Mouse (Mus musculus) forebrain, embryonic 12.5 days (tissue): ENCODE results near the gene Cntrob. TPM values are rescaled to one million over a fixed set of nuclear protein-coding genes. Genes with fewer than 3 reads are reported as not detected.

Source experiments
- ATAC-seq: fragments of 200-750 bp; cut with Nextera tagmentation; 2 replicates; pipeline ENCODE4 v1.8.0; 2017; ENCODE audit warnings: moderate TSS enrichment; ENCODE audit not compliant: low FRiP score
- H3K27ac ChIP-seq: fragments of 300-500 bp; sonication (generic); 2 replicates; pipeline ENCODE4 v1.5.1; 2016; ENCODE audit warnings: mild to moderate bottlenecking
- H3K27me3 ChIP-seq: fragments of 300-500 bp; sonication (generic); 2 replicates; pipeline ENCODE4 v1.6.1; 2016; ENCODE audit warnings: mild to moderate bottlenecking
- H3K36me3 ChIP-seq: fragments of 300-500 bp; sonication (generic); replicated peaks from 2 replicates; pipeline ENCODE4 v1.6.1; 2016; ENCODE audit warnings: mild to moderate bottlenecking
- H3K4me1 ChIP-seq: fragments of 300-500 bp; sonication (generic); 2 replicates; pipeline ENCODE4 v1.6.1; 2016
- H3K4me2 ChIP-seq: fragments of 300-500 bp; sonication (generic); 2 replicates; pipeline ENCODE4 v1.6.1; 2016; ENCODE audit warnings: mild to moderate bottlenecking, moderate library complexity
- H3K4me3 ChIP-seq: fragments of 300-500 bp; sonication (generic); replicated peaks from 2 replicates; pipeline ENCODE4 v1.5.1; 2016; ENCODE audit warnings: mild to moderate bottlenecking
- H3K9ac ChIP-seq: fragments of 300-500 bp; sonication (generic); 2 replicates; pipeline ENCODE4 v1.6.1; 2016; ENCODE audit warnings: mild to moderate bottlenecking
- H3K9me3 ChIP-seq: fragments of 300-500 bp; sonication (generic); 2 replicates; pipeline ENCODE4 v1.6.1; 2016
- WGBS: fragments of 180-500 bp; shearing (Covaris S2); methylation state at CpG from one replicate; pipeline ENCODE4 v1.1.7; 2016; 5-methylcytosine and 5-hydroxymethylcytosine counted together
- polyA plus RNA-seq: library from polyadenylated mRNA; unstranded; fragments of >200 nt; fragmentation: Nextera tagmentation; extraction: Ambion mirVana; gene quantifications from 2 replicates; pipeline ENCODE4 v1.2.1, GENCODE M21; 2016

The Cntrob gene
- polyA plus RNA-seq, 1 experiment from 2014 or later: 49.0 TPM

DNA sequence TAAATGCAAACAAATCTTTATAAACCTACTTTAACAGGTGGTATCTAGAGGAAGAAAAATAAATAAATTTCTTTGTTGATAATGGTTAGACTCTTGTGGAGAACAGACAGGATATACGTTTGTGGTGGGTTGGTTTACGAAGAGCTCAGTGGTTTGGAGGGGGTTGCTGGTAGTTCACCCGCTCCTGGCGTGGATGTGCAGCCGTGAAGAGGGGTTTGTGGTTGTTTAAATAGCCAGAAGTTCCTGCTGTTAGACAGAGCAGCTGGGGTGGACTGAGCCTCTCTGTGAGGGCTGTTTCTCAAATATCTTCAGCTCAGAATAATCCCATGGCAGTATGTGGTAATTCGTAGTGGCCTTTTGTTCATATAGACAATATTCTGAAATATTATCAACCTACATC is 47.9 kb downstream of the Cntrob start:
- 83% methylated on average over 6 of the region's 6 CpGs for WGBS
- Histone ChIP-seq H3K9me3 (no peaks in the 10 kb centered on the region), H3K9ac (no peak overlapping the region), H3K4me2 (no peak overlapping the region), H3K27ac (no peak overlapping the region), H3K4me3 (no peak overlapping the region), H3K4me1 (peaks cover 8% of the 10 kb centered on the region), H3K36me3 (no peaks in the 10 kb centered on the region), H3K27me3 (peaks cover 6% of the 10 kb centered on the region; the same call in 1 of the 2 replicates)
- no peak for ATAC-seq

DNA sequence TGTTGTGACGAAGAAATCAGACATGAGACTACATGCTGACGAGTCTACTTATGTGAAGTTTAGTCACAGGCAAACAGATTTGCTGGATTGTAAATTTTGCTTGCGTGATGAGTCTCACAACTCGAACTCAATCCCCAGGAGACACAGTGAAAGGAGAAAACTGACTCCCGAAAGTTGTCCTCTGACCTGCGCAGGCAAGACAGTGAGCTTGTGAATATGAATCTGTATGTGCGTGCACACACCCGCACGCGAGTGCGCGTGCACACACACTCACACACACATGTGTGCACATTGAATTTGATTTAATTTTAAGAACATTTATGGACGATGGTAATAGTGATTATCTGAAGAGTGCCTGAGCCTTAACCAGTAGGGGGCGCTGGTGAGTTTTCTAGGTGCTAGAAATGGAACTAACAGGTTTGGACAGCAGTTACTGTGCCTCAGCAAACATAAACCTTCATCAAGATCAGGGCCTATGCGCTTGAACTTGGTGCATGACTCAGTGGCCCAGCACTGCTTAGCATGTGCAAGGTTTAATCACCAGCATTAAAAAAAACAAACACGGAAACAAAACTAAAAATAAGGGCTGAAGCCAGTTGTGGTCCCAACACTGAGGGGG is 51.3 kb downstream of the Cntrob start:
- H3K27ac ChIP-seq: no peak overlapping the region
- no peak overlapping the region for H3K9ac ChIP-seq
- H3K27me3 ChIP-seq: peaks cover 23% of the 10 kb centered on the region; the same call in 1 of the 2 replicates
- no peaks in the 10 kb centered on the region for H3K36me3 ChIP-seq
- WGBS: 38% methylated on average over 16 of the region's 16 CpGs
- no peak overlapping the region for H3K4me3 ChIP-seq
- ATAC-seq: 0 out of 2 replicates have a peak, but pooled peaks have one; percentile 27
- H3K4me2 ChIP-seq: no peak overlapping the region
- H3K9me3 ChIP-seq: no peaks in the 10 kb centered on the region
- peaks cover 18% of the 10 kb centered on the region for H3K4me1 ChIP-seq

DNA sequence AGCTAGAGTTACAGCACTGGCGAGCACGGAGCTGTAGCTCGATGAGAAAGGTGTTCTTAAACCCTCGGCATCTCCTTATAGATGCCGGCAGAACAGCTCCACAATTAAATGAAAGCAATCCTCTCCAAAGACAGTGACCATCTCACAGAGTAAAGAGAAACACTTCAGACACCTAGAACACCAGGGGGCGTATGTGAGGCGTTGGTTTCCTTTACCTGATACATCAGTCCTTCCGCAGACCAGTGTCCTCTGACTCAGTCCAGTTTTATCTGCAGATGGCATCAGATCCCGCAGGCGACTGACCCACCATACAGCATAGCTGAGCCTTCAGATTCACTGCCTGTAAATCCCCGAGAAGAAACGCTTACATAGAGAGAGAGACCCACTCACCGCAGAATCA is 54.0 kb downstream of the Cntrob start:
- Histone ChIP-seq H3K36me3 (no peaks in the 10 kb centered on the region), H3K4me2 (peak overlapping the region; percentile 17; the same call in 1 of the 2 replicates), H3K9me3 (no peaks in the 10 kb centered on the region), H3K9ac (no peak overlapping the region), H3K27ac (no peak overlapping the region), H3K4me1 (peaks cover 26% of the 10 kb centered on the region), H3K27me3 (peaks cover 23% of the 10 kb centered on the region; the same call in 1 of the 2 replicates), H3K4me3 (no peak overlapping the region)
- ATAC-seq: no peak
- 23% methylated on average over 13 of the region's 13 CpGs for WGBS

DNA sequence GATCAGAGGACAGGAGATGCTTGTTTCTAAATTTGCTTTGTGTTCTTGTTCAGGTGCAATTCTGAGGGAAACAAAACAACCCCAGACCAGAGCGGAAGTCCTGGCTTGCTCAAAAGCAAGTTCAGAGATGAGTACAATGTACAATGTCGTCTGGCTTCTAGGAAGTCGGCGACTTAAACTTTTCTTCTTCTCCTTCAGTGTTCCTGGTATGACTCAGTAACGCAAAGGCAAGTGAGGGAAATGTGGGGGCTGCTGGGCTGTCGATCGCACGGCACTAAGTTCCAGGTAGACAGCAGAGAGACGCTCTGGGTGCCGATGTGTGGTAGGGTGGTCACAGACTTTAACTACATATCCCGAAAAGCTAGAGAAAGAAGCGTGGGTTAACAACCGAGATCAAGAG is 55.5 kb downstream of the Cntrob start:
- 88% methylated on average over 13 of the region's 13 CpGs for WGBS
- Histone ChIP-seq H3K36me3 (no peaks in the 10 kb centered on the region), H3K4me3 (no peak overlapping the region), H3K27me3 (peaks cover 23% of the 10 kb centered on the region; the same call in 1 of the 2 replicates), H3K4me1 (peaks cover 26% of the 10 kb centered on the region), H3K9me3 (no peaks in the 10 kb centered on the region), H3K27ac (no peak overlapping the region), H3K4me2 (no peak overlapping the region), H3K9ac (no peak overlapping the region)
- ATAC-seq: no peak

DNA sequence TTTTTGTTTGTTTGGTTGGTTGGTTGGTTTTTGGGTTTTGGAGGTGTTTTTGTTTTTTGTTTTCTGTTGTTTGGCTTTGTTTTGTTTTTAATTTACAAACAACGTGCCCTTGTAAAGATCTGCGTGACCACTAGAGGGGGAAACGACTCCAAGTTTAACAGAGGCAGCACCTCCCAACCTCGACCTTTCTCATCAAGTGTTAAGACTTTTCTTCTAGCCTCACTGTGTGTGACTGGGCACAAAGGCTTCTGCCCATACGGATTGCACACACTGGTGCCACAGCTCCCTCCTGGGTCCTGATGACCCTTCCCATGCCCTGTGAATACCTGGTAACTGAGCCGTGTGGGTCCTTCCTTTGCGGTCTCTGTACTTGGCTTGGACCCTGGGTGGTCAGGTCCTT is 56.2 kb downstream of the Cntrob start:
- Histone ChIP-seq H3K4me2 (no peak overlapping the region), H3K4me1 (peaks cover 26% of the 10 kb centered on the region), H3K27me3 (peaks cover 23% of the 10 kb centered on the region; the same call in 1 of the 2 replicates), H3K9ac (no peak overlapping the region), H3K27ac (no peak overlapping the region), H3K4me3 (no peak overlapping the region), H3K9me3 (no peaks in the 10 kb centered on the region), H3K36me3 (no peaks in the 10 kb centered on the region)
- no peak for ATAC-seq
- WGBS: 29% methylated on average over 7 of the region's 7 CpGs

DNA sequence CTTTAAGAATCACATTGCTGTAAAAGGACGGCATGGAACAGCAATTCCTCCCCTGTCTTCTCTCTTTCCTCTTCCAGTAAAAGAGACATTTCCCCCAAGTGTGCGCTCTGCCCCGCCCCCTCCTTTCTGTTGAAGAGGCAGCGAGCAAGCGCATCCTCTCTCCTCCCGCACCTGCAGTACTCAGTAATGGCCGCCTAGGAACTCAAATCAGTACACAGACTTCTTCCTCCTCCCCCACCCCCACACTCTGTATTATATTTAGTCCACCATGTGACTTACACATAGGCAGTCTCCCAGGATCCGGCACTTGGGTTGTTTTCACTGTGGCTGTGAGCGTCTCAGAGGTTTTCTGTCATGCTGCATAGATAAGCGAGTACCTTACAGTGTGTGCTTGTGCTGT is 57.3 kb downstream of the Cntrob start:
- H3K9ac ChIP-seq: no peak overlapping the region
- no peaks in the 10 kb centered on the region for H3K36me3 ChIP-seq
- H3K27me3 ChIP-seq: peaks cover 17% of the 10 kb centered on the region; the same call in 1 of the 2 replicates
- peak overlapping the region; percentile 23; the same call in 1 of the 2 replicates for H3K4me2 ChIP-seq
- H3K4me1 ChIP-seq: peaks cover 19% of the 10 kb centered on the region
- peak; percentile 63; the same call in 1 of the 2 replicates for ATAC-seq
- H3K4me3 ChIP-seq: no peak overlapping the region
- H3K9me3 ChIP-seq: no peaks in the 10 kb centered on the region
- H3K27ac ChIP-seq: peak overlapping the region; percentile 51; the same call in 1 of the 2 replicates
- WGBS: 21% methylated on average over 10 of the region's 10 CpGs

DNA sequence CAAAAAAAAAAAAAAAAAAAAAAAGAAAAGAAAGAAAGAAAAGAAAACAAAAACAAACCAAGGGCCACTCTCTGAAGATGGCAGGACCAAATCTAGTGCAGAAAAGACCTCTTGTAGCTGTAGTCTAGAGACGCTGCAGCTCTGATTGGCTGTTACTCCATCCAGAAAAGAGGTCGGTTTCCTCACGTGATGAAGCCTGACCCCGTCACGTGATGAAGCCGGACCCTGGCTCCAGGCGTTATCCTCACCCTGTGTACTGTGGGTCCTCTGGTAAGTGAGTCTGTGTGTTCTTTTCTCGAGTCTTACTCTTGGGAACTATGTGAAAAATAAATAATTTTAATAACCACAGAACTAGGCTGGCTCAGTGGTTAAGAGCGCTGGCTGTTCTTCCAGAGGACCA is 58.2 kb downstream of the Cntrob start:
- Histone ChIP-seq H3K9ac (no peak overlapping the region), H3K4me2 (no peak overlapping the region), H3K27ac (no peak overlapping the region; the same call in 1 of the 2 replicates), H3K4me3 (no peak overlapping the region), H3K9me3 (no peaks in the 10 kb centered on the region), H3K27me3 (peaks cover 17% of the 10 kb centered on the region; the same call in 1 of the 2 replicates), H3K36me3 (no peaks in the 10 kb centered on the region), H3K4me1 (peaks cover 18% of the 10 kb centered on the region)
- ATAC-seq: no peak
- WGBS: 77% methylated on average over 9 of the region's 9 CpGs

DNA sequence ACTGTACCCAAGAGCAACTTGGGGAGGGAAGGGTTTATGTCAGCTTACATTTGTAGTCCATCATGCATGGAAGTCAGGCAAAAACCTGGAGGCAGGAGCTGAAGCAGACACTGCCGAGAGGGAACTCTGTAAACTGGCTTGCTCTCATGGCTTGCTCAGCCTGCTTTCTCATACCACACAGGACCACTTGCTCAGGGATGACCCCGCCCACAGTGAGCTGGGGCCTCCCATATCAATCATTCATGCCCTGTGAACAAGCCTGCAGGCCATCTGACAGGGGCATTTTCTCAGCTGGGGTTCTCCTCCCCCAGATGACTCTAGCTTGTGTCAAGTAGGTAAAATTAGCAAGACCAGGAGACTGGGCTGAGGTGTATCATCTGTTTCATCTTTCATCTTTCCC is 59.3 kb downstream of the Cntrob start:
- Histone ChIP-seq H3K27me3 (peaks cover 10% of the 10 kb centered on the region; the same call in 1 of the 2 replicates), H3K4me2 (no peak overlapping the region), H3K9me3 (no peaks in the 10 kb centered on the region), H3K4me3 (no peak overlapping the region), H3K36me3 (no peaks in the 10 kb centered on the region), H3K27ac (no peak overlapping the region), H3K9ac (no peak overlapping the region), H3K4me1 (peaks cover 13% of the 10 kb centered on the region)
- no peak for ATAC-seq
- WGBS: 65% methylated on average over 2 of the region's 2 CpGs

DNA sequence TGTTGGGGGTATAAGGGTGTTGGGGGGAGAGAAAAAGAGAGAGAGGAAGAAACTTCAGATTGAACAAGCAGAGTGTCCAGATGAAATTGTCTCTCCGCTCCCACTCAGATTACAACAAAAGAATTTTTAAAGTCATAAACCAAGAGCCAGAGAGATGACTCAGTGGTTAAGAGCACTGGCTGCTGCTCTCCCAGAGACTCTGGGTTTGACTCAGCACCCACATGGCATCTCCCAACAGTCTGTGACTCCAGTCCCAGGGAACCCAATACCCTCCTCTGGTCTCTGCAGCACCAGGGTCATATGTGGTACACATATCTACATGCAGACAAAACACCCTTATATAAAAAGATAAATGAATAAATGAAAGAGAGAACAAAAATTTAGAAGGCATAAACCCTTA is 63.5 kb downstream of the Cntrob start:
- Histone ChIP-seq H3K27me3 (no peaks in the 10 kb centered on the region), H3K4me1 (no peaks in the 10 kb centered on the region), H3K27ac (no peak overlapping the region), H3K4me3 (no peak overlapping the region), H3K9me3 (no peaks in the 10 kb centered on the region), H3K4me2 (no peak overlapping the region), H3K36me3 (no peaks in the 10 kb centered on the region), H3K9ac (no peak overlapping the region)
- no peak for ATAC-seq
- 95% methylated on average over 1 of the region's 1 CpGs for WGBS

DNA sequence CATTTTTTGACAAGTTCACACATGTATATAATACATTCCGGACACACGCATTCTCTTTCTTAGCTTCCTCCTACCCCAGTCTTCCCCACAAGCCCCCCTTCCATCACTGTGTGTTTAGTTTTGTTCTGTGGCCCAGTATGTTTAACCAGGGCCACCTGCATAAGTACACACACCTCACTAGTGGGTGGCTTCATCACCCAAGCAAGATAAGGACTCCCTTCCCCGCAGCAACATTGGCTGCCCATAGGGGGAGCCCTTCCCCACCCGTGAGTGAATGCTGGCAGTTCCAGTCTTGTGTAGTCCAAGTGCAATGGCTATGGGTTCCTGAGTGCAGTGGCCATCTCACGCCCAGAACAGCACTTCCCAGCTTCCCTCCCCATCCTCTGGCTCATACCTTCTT is 65.3 kb downstream of the Cntrob start:
- H3K27me3 ChIP-seq: no peaks in the 10 kb centered on the region
- H3K4me3 ChIP-seq: no peak overlapping the region
- H3K9ac ChIP-seq: no peak overlapping the region
- H3K4me2 ChIP-seq: no peak overlapping the region
- peaks cover 4% of the 10 kb centered on the region for H3K4me1 ChIP-seq
- H3K9me3 ChIP-seq: no peaks in the 10 kb centered on the region
- H3K27ac ChIP-seq: no peak overlapping the region
- no peaks in the 10 kb centered on the region for H3K36me3 ChIP-seq
- 53% methylated on average over 5 of the region's 5 CpGs for WGBS
- ATAC-seq: no peak

DNA sequence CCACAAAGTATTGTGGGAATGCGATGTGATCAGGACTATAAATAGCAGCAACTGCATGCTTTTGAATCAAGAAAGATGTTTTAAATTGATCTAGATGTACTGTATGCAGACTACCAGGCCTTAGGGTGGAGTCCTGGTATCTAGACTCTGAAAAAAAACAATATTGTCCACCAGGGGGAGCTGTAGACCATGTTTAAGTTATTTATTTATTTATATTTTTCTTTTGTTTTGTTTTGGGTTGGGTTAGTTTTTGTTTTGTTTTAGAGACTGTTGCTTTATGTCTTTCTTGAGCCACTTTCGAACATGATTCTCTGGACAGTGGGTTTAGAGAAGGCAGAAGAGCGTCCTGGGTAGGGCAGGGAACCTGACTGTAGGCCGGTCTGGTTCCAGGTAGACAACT is 65.8 kb downstream of the Cntrob start:
- ATAC-seq: no peak

DNA sequence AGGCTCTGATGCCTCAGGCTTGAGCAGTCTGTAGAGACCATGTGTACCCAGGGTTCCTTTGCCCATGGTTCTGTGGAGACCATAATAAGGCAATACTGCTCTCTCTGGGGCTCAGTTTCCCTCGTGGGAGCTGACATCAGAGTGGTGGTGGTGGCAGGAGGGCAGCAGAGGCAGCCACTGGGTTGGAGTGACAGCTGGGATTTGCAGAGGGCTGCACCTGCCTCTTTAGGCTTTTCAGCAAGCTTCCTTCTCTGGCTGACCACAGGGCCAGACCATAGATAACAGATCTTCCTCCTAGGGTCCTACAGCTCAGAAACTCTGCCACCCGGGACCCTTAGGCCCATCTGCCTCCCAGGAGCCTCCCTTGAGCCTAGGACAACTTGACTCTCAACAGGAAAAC is 66.5 kb downstream of the Cntrob start:
- no peak overlapping the region for H3K9ac ChIP-seq
- H3K27me3 ChIP-seq: no peaks in the 10 kb centered on the region
- ATAC-seq: no peak
- H3K4me1 ChIP-seq: peaks cover 8% of the 10 kb centered on the region
- WGBS: 71% methylated on average over 2 of the region's 2 CpGs
- no peaks in the 10 kb centered on the region for H3K36me3 ChIP-seq
- no peak overlapping the region for H3K4me2 ChIP-seq
- H3K4me3 ChIP-seq: no peak overlapping the region
- H3K9me3 ChIP-seq: no peaks in the 10 kb centered on the region
- no peak overlapping the region for H3K27ac ChIP-seq

More for the DNA sequence above, 65.8 kb downstream of the Cntrob start:
- H3K27ac ChIP-seq: no peak overlapping the region
- peaks cover 8% of the 10 kb centered on the region for H3K4me1 ChIP-seq
- no peaks in the 10 kb centered on the region for H3K27me3 ChIP-seq
- H3K36me3 ChIP-seq: no peaks in the 10 kb centered on the region
- H3K4me3 ChIP-seq: no peak overlapping the region
- 54% methylated on average over 4 of the region's 4 CpGs for WGBS
- H3K9ac ChIP-seq: no peak overlapping the region
- H3K9me3 ChIP-seq: no peaks in the 10 kb centered on the region
- H3K4me2 ChIP-seq: no peak overlapping the region

DNA sequence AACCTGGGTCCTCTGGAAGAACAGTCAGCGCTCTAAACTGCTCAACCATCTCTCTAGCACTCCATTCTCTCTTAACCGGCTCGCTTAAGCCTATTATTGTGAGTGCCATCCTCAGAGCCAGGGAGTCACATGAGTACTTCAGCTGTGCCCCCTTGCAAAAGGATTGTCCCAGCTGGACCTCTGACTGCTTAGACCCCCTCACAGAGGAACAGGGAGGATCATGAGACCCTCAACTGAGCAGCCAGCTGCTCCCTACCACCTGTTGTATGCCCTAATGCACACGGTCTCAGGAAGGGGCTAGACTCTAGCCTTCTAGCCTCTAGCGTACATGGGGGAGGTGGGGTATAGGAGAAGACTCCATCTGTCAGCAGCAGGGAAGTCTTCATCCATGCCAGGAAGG is 68.8 kb downstream of the Cntrob start:
- no peak for ATAC-seq
- no peak overlapping the region for H3K4me2 ChIP-seq
- H3K9me3 ChIP-seq: no peaks in the 10 kb centered on the region
- H3K27ac ChIP-seq: no peak overlapping the region
- peaks cover 8% of the 10 kb centered on the region for H3K4me1 ChIP-seq
- WGBS: 79% methylated on average over 5 of the region's 5 CpGs
- H3K27me3 ChIP-seq: no peaks in the 10 kb centered on the region
- H3K4me3 ChIP-seq: no peak overlapping the region
- no peaks in the 10 kb centered on the region for H3K36me3 ChIP-seq
- H3K9ac ChIP-seq: no peak overlapping the region
